Mouse (Mus musculus): ENCODE data around the gene Tmco1. TPM values are rescaled to one million over a fixed set of nuclear protein-coding genes. Genes with fewer than 3 reads are reported as not detected.
A peak's percentile ranks its signal among the peaks of the same experiment; 100 is the strongest.

The Tmco1 gene
- polyA plus RNA-seq, 1 experiment: 43.7 TPM

DNA sequence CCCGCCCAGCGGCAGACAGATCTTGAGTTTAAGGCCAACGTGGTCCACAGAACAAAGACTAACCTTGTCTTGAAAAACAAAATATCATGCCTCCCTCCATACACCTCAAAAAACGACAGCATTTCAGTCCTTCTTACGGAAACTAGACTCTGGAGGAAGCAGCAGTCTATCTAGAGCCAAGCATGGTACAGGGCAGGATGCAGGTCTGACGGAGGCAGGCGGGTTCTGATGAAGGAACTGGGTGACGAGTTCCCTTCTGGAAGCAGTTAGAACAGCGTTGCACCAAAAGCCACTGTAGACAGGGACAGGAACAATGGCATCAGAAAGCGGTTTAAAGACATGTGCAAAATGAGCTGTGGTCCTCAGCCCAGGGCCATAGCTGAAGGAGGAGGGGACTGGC, 28.1 kb upstream of the Tmco1 start:
- Histone ChIP-seq H3K9ac (ENCODE audit: low read depth, poor library complexity, severe bottlenecking) (0 out of 2 replicates have a peak overlapping the region, but pooled peaks have one; percentile 1), H3K4me3 (ENCODE audit: low read depth, low read length) (peak overlapping the region; percentile 22), H3K36me3 (ENCODE audit: control insufficient read depth, insufficient read depth, low read length, poor library complexity, severe bottlenecking) (no peaks in the 10 kb centered on the region), H3K27me3 (ENCODE audit: control insufficient read depth, insufficient read depth, low read length, poor library complexity, severe bottlenecking) (no peaks in the 10 kb centered on the region), H3K9me3 (replicated peaks; ENCODE audit: control insufficient read depth, insufficient read depth, low read length, poor library complexity, severe bottlenecking) (no peaks in the 10 kb centered on the region), H3K4me1 (ENCODE audit: control insufficient read depth, insufficient read depth, low read length) (peaks cover 9% of the 10 kb centered on the region), H3K27ac (ENCODE audit: insufficient read depth, low read length) (peak overlapping the region; percentile 68)
- TF ChIP-seq EP300 (IDR thresholded peaks at IDR 0.05; ENCODE audit: insufficient read depth, low read depth, low read length) (no peak), POLR2A (IDR thresholded peaks at IDR 0.05; ENCODE audit: insufficient read depth, low read length) (no peak), CTCF (IDR thresholded peaks at IDR 0.05; ENCODE audit: low read depth, low read length) (no peak)

DNA sequence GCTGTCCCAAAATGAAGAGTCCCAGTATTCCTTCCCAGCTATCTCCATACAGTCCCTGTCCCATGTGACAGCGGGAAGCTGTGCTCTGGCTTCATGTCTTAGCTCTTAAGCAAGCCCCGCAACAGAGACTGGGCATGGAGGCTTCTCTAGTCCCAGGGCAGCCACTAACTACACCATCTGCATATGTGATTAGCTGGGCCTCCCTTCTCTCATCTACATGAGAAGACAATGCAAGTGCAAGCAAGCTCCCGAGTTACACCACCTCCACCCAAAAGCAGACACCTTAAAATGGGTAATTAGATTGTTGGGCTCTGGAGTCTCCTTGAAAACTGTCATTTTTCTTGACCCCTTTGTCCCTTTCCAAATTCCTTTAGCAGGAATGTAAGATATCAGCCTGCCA, 26.1 kb upstream of the Tmco1 start:
- no peaks in the 10 kb centered on the region for H3K9me3 ChIP-seq (replicated peaks; ENCODE audit: control insufficient read depth, insufficient read depth, low read length, poor library complexity, severe bottlenecking)
- H3K36me3 ChIP-seq (ENCODE audit: control insufficient read depth, insufficient read depth, low read length, poor library complexity, severe bottlenecking): no peaks in the 10 kb centered on the region
- no peak overlapping the region for H3K4me3 ChIP-seq (ENCODE audit: low read depth, low read length)
- H3K9ac ChIP-seq (ENCODE audit: low read depth, poor library complexity, severe bottlenecking): peak overlapping the region; percentile 99
- H3K4me1 ChIP-seq (ENCODE audit: control insufficient read depth, insufficient read depth, low read length): peaks cover 6% of the 10 kb centered on the region
- H3K27me3 ChIP-seq (ENCODE audit: control insufficient read depth, insufficient read depth, low read length, poor library complexity, severe bottlenecking): no peaks in the 10 kb centered on the region
- H3K27ac ChIP-seq (ENCODE audit: insufficient read depth, low read length): no peak overlapping the region; the same call in 1 of the 2 replicates
- TF ChIP-seq CTCF (IDR thresholded peaks at IDR 0.05; ENCODE audit: low read depth, low read length): no peak
- TF ChIP-seq EP300 (IDR thresholded peaks at IDR 0.05; ENCODE audit: insufficient read depth, low read depth, low read length): no peak
- no peak for TF ChIP-seq POLR2A (IDR thresholded peaks at IDR 0.05; ENCODE audit: insufficient read depth, low read length)

DNA sequence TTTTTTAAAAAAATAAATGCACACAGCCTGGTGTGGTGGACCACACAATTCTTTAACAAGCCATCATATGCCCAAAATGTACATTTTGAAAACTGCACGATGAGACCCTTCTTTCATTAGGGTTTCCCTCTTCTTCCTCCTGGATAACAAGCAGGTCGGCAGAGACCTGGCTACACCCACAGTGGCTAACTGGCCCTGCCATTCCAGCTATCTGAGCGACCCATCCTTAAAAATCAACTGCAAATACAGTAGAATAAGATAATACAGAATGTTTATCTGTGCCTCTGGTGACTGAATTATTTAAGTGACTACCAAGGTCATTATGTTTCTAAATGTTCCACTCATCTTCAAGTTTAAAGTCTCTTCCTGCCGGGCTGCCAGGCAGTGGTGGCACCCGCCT, 25.4 kb upstream of the Tmco1 start:
- Histone ChIP-seq H3K9me3 (replicated peaks; ENCODE audit: control insufficient read depth, insufficient read depth, low read length, poor library complexity, severe bottlenecking) (no peaks in the 10 kb centered on the region), H3K36me3 (ENCODE audit: control insufficient read depth, insufficient read depth, low read length, poor library complexity, severe bottlenecking) (no peaks in the 10 kb centered on the region), H3K9ac (ENCODE audit: low read depth, poor library complexity, severe bottlenecking) (peak overlapping the region; percentile 99), H3K27me3 (ENCODE audit: control insufficient read depth, insufficient read depth, low read length, poor library complexity, severe bottlenecking) (no peaks in the 10 kb centered on the region), H3K27ac (ENCODE audit: insufficient read depth, low read length) (no peak overlapping the region), H3K4me1 (ENCODE audit: control insufficient read depth, insufficient read depth, low read length) (peaks cover 6% of the 10 kb centered on the region), H3K4me3 (ENCODE audit: low read depth, low read length) (peak overlapping the region; percentile 46)
- no peak for TF ChIP-seq CTCF (IDR thresholded peaks at IDR 0.05; ENCODE audit: low read depth, low read length)
- no peak for TF ChIP-seq POLR2A (IDR thresholded peaks at IDR 0.05; ENCODE audit: insufficient read depth, low read length)
- no peak for TF ChIP-seq EP300 (IDR thresholded peaks at IDR 0.05; ENCODE audit: insufficient read depth, low read depth, low read length)

DNA sequence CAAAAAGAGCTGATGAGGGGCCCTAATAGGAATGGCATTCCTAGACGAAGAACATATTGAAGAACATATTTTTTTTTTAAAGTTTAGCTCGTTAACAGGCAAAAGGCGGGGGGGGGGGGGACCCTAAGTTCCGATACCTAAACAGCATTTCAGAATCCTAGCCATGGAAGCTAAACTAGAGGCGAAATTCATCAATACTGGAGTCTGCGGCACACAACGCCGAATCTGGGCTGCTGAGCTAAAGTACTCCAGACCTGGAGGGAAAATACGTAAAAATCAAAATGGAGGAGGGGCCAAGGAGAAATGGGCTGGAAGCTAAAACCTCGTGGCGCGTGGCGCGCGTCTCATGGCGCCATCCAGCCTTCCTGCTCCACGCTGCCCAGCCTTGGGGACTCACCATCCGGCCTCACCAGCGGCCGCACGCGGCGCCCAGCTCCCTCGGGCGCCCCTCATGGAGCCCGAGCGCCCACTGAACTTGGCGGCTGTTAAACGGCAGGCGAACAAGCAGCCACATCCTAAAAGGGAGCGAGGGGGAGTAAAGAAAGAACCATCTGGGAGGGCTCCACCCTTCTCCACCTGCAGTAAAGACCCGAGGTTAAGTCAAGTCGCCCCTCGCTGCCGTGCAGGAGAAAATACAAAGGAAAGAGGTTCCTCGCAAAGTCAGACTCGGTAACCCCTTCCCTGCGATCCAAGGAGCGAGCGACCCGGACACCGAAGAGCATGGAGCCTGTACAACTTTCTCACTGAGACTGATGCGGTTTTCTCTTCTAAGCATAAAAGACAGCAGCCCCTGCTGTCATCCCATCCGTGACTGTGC, 24.5 kb upstream of the Tmco1 start:
- Histone ChIP-seq H3K9me3 (replicated peaks; ENCODE audit: control insufficient read depth, insufficient read depth, low read length, poor library complexity, severe bottlenecking) (no peaks in the 10 kb centered on the region), H3K27ac (ENCODE audit: insufficient read depth, low read length) (peak overlapping the region; percentile 58), H3K9ac (ENCODE audit: low read depth, poor library complexity, severe bottlenecking) (peak overlapping the region; percentile 99), H3K4me3 (ENCODE audit: low read depth, low read length) (peak overlapping the region; percentile 88), H3K4me1 (ENCODE audit: control insufficient read depth, insufficient read depth, low read length) (peaks cover 9% of the 10 kb centered on the region), H3K36me3 (ENCODE audit: control insufficient read depth, insufficient read depth, low read length, poor library complexity, severe bottlenecking) (no peaks in the 10 kb centered on the region), H3K27me3 (ENCODE audit: control insufficient read depth, insufficient read depth, low read length, poor library complexity, severe bottlenecking) (no peaks in the 10 kb centered on the region)
- no peak for TF ChIP-seq EP300 (IDR thresholded peaks at IDR 0.05; ENCODE audit: insufficient read depth, low read depth, low read length)
- no peak for TF ChIP-seq CTCF (IDR thresholded peaks at IDR 0.05; ENCODE audit: low read depth, low read length)
- TF ChIP-seq POLR2A (IDR thresholded peaks at IDR 0.05; ENCODE audit: insufficient read depth, low read length): no peak

DNA sequence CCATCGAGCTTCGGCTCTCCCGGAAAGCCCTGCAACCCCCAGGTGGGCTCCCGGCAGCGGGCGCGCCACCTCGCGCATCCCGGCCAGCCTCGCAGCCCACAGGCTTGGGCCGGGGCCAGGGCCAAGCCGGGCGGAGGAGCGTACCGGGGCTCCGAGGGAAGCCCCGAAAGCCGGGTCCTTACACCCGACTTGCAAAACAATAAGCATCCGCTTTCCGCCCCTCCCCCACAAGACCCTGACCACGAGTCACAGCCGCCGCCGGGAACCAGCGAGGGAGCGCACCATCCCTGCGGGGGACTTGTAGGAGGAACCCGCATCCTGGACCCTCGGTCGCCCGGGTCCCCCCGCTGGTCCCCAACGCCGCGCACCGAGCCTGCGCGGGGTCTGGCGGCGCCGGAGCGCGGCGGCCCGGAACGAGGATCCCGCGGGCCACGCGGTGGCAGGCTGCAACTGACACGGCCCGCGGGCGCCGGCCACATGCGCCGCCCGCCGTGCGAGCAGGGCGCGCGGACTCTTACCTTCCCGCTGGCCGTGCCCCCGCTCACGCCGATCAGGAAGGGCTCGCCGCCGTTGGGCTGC, 23.8 kb upstream of the Tmco1 start:
- peaks cover 12% of the 10 kb centered on the region for H3K4me1 ChIP-seq (ENCODE audit: control insufficient read depth, insufficient read depth, low read length)
- TF ChIP-seq CTCF (IDR thresholded peaks at IDR 0.05; ENCODE audit: low read depth, low read length) (no peak), POLR2A (IDR thresholded peaks at IDR 0.05; ENCODE audit: insufficient read depth, low read length) (no peak), EP300 (IDR thresholded peaks at IDR 0.05; ENCODE audit: insufficient read depth, low read depth, low read length) (no peak)
- no peaks in the 10 kb centered on the region for H3K9me3 ChIP-seq (replicated peaks; ENCODE audit: control insufficient read depth, insufficient read depth, low read length, poor library complexity, severe bottlenecking)
- H3K36me3 ChIP-seq (ENCODE audit: control insufficient read depth, insufficient read depth, low read length, poor library complexity, severe bottlenecking): no peaks in the 10 kb centered on the region
- H3K4me3 ChIP-seq (ENCODE audit: low read depth, low read length): peak overlapping the region; percentile 88
- peak overlapping the region; percentile 99 for H3K9ac ChIP-seq (ENCODE audit: low read depth, poor library complexity, severe bottlenecking)
- peak overlapping the region; percentile 68 for H3K27ac ChIP-seq (ENCODE audit: insufficient read depth, low read length)
- H3K27me3 ChIP-seq (ENCODE audit: control insufficient read depth, insufficient read depth, low read length, poor library complexity, severe bottlenecking): no peaks in the 10 kb centered on the region

DNA sequence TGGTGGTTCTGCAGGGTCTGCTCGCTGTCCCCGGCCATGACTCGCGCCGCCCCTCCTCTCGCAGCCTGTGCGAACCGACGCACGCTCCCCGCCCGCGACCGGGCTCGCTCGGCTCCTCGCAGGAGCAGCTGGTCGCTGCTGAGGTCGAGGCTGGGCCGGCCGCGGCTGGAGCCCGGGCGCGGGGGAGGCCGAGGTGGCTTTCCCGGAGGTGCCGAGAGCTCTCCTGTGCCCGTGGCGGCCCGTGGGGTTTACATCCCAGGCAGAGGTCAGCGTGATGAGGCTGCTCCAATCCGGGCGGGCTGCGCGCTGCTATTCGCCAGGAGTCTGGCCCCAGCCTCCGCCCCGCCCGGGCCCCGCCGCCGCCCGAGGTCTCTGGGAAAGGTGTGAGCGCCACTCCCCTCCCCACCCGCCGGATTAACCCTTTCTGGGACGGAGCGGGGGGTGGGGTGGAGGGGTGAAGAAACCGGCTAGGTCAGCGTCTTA, 23.3 kb upstream of the Tmco1 start:
- peak overlapping the region; percentile 99 for H3K9ac ChIP-seq (ENCODE audit: low read depth, poor library complexity, severe bottlenecking)
- peak overlapping the region; percentile 68 for H3K27ac ChIP-seq (ENCODE audit: insufficient read depth, low read length)
- TF ChIP-seq CTCF (IDR thresholded peaks at IDR 0.05; ENCODE audit: low read depth, low read length) (no peak), EP300 (IDR thresholded peaks at IDR 0.05; ENCODE audit: insufficient read depth, low read depth, low read length) (no peak), POLR2A (IDR thresholded peaks at IDR 0.05; ENCODE audit: insufficient read depth, low read length) (no peak)
- H3K4me1 ChIP-seq (ENCODE audit: control insufficient read depth, insufficient read depth, low read length): peaks cover 12% of the 10 kb centered on the region
- H3K9me3 ChIP-seq (replicated peaks; ENCODE audit: control insufficient read depth, insufficient read depth, low read length, poor library complexity, severe bottlenecking): no peaks in the 10 kb centered on the region
- peak overlapping the region; percentile 88 for H3K4me3 ChIP-seq (ENCODE audit: low read depth, low read length)
- H3K36me3 ChIP-seq (ENCODE audit: control insufficient read depth, insufficient read depth, low read length, poor library complexity, severe bottlenecking): no peaks in the 10 kb centered on the region
- no peaks in the 10 kb centered on the region for H3K27me3 ChIP-seq (ENCODE audit: control insufficient read depth, insufficient read depth, low read length, poor library complexity, severe bottlenecking)

Data from ES-Bruce4 (cell line).